Mouse (Mus musculus) forebrain, postnatal 0 days (tissue): ENCODE results near the gene Zfp607b. TPM values are rescaled to one million over a fixed set of nuclear protein-coding genes. Genes with fewer than 3 reads are reported as not detected.
A peak's percentile ranks its signal among the peaks of the same experiment; 100 is the strongest.

Experiments
- ATAC-seq: fragments of 200-750 bp; cut with Nextera tagmentation; 2 replicates; pipeline ENCODE4 v1.8.0; 2017; ENCODE audit warnings: mild to moderate bottlenecking, moderate library complexity
- DNase-seq: peaks from one replicate; pipeline ENCODE4 v3.0.0-alpha.2; 2015
- H3K27ac ChIP-seq: fragments of 300-500 bp; sonication (generic); 2 replicates; pipeline ENCODE4 v1.5.1; 2014; ENCODE audit warnings: low read depth, mild to moderate bottlenecking, antibody characterized with exemption, low read length, moderate library complexity, mixed read lengths
- H3K27me3 ChIP-seq: fragments of 300-500 bp; sonication (generic); 2 replicates; pipeline ENCODE4 v1.6.1; 2014; ENCODE audit warnings: mild to moderate bottlenecking, low read length, mixed read lengths; ENCODE audit not compliant: insufficient read depth
- H3K36me3 ChIP-seq: fragments of 300-500 bp; sonication (generic); 2 replicates; pipeline ENCODE4 v1.6.1; 2014; ENCODE audit warnings: mild to moderate bottlenecking, moderate library complexity; ENCODE audit not compliant: insufficient read depth
- H3K4me1 ChIP-seq: fragments of 300-500 bp; sonication (generic); 2 replicates; pipeline ENCODE4 v1.6.1; 2014; ENCODE audit warnings: antibody characterized with exemption; ENCODE audit not compliant: insufficient read depth
- H3K4me2 ChIP-seq: fragments of 300-500 bp; sonication (generic); 2 replicates; pipeline ENCODE4 v1.6.1; 2014; ENCODE audit warnings: low read depth, mild to moderate bottlenecking, moderate library complexity
- H3K4me3 ChIP-seq: fragments of 300-500 bp; sonication (generic); 2 replicates; pipeline ENCODE4 v1.5.1; 2014; ENCODE audit warnings: low read depth, low read length, mixed read lengths
- H3K9ac ChIP-seq: fragments of 300-500 bp; sonication (generic); 2 replicates; pipeline ENCODE4 v1.6.1; 2014; ENCODE audit warnings: mild to moderate bottlenecking
- H3K9me3 ChIP-seq: fragments of 300-500 bp; sonication (generic); 2 replicates; pipeline ENCODE4 v1.6.1; 2016; ENCODE audit warnings: low read length
- CTCF ChIP-seq: sonication (generic); IDR thresholded peaks from 2 replicates; pipeline ENCODE4 v1.5.1; 2016; ENCODE audit warnings: antibody characterized with exemption, control low read depth, low read depth
- WGBS: fragments of 180-500 bp; shearing (Covaris S2); extraction: QIAGEN DNeasy Blood & Tissue Kit; methylation state at CpG from one replicate; pipeline ENCODE4 v1.1.7; 2014; 5-methylcytosine and 5-hydroxymethylcytosine counted together
- polyA plus RNA-seq: library from polyadenylated mRNA; unstranded; fragments of >200 nt; fragmentation: Nextera tagmentation; extraction: Ambion mirVana; gene quantifications from 2 replicates; pipeline ENCODE4 v1.2.1, GENCODE M21; 2015
- total RNA-seq: library from RNA; depleted of rRNA; stranded (reverse); fragments of >200 nt; gene quantifications from 2 replicates; pipeline ENCODE4 v1.2.3, GENCODE M21; 2014; rRNA removed

The Zfp607b gene
- total and polyA plus RNA-seq, 2 experiments from 2014 or later, result 6.5 to 10.6 TPM

DNA sequence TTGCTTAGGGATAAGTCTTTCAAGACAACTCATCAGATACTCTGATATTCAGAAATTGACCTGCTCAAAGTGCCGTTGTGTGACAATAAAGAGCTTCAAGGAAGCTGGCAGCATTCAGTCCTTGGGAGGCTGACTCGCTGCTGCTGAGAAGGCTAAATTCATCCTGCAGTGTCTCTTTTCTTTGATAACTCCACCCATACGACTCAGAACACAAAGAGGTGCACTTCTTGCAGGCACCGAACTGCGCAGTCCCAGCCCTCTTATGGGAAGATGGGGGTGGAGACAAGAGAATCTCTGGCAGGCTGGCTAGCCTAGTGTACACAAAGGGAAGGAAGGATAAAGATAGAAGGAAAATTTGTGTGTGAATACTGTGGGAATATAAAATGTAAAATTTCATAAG, 46.3 kb downstream of the Zfp607b start:
- Histone ChIP-seq H3K36me3 (peaks cover 22% of the 10 kb centered on the region), H3K27me3 (no peaks in the 10 kb centered on the region), H3K9ac (peak overlapping the region; percentile 33; the same call in 1 of the 2 replicates), H3K9me3 (no peaks in the 10 kb centered on the region), H3K4me3 (no peak overlapping the region; the same call in 1 of the 2 replicates), H3K27ac (peak overlapping the region; percentile 80), H3K4me1 (peaks cover 30% of the 10 kb centered on the region), H3K4me2 (peak overlapping the region; percentile 38)
- DNase-seq, result peak; percentile 52
- peak; percentile 44; the same call in 1 of the 2 replicates for ATAC-seq
- no peak for TF ChIP-seq CTCF
- WGBS, result 12% methylated on average over 5 of the region's 5 CpGs

Other genes with a start within 250 kb of the Zfp607b start
- 18.8 and 22.3 TPM in 2 replicates for gene Sptbn4, start 241.7 kb upstream of the Zfp607b start, total RNA-seq
- gene Sptbn4, start 241.7 kb upstream of the Zfp607b start, polyA plus RNA-seq, result 2.5 and 3.8 TPM in 2 replicates
- 11.6 and 14.3 TPM in 2 replicates for gene Blvrb, start 241.4 kb upstream of the Zfp607b start, total RNA-seq
- gene Blvrb, start 241.4 kb upstream of the Zfp607b start, polyA plus RNA-seq, result 16.3 and 18.9 TPM in 2 replicates
- 1.8 and 5.5 TPM in 2 replicates for gene Sertad3, start 215.6 kb upstream of the Zfp607b start, total RNA-seq
- gene Sertad3, start 215.6 kb upstream of the Zfp607b start, polyA plus RNA-seq, result 4.3 and 4.9 TPM in 2 replicates
- gene Sertad1, start 202.4 kb upstream of the Zfp607b start, total RNA-seq, result 5.2 and 6.3 TPM in 2 replicates
- gene Sertad1, start 202.4 kb upstream of the Zfp607b start, polyA plus RNA-seq, result 6.3 and 7.4 TPM in 2 replicates
- 1.9 and 2.4 TPM in 2 replicates for gene Prx, start 190.0 kb upstream of the Zfp607b start, total RNA-seq
- 1.1 and 1.4 TPM in 2 replicates for gene Prx, start 190.0 kb upstream of the Zfp607b start, polyA plus RNA-seq
- 0.38 and 0.95 TPM in 2 replicates for gene Hipk4, start 166.1 kb upstream of the Zfp607b start, total RNA-seq
- gene Hipk4, start 166.1 kb upstream of the Zfp607b start, polyA plus RNA-seq, result 0.27 and 0.49 TPM in 2 replicates
- gene Pld3, start 136.1 kb upstream of the Zfp607b start, total RNA-seq, result 144 and 219 TPM in 2 replicates
- gene Pld3, start 136.1 kb upstream of the Zfp607b start, polyA plus RNA-seq, result 205 and 246 TPM in 2 replicates
- gene 2310022A10Rik, start 136.1 kb upstream of the Zfp607b start, total RNA-seq, result 7.5 and 8.7 TPM in 2 replicates
- 26.3 and 28.1 TPM in 2 replicates for gene 2310022A10Rik, start 136.1 kb upstream of the Zfp607b start, polyA plus RNA-seq
- 61.1 and 64.2 TPM in 2 replicates for gene Akt2, start 97.8 kb upstream of the Zfp607b start, total RNA-seq
- gene Akt2, start 97.8 kb upstream of the Zfp607b start, polyA plus RNA-seq, result 53.7 and 53.9 TPM in 2 replicates
- gene Ttc9b, start 35.4 kb upstream of the Zfp607b start, total RNA-seq, result 95.8 and 111 TPM in 2 replicates
- gene Ttc9b, start 35.4 kb upstream of the Zfp607b start, polyA plus RNA-seq, result 116 and 118 TPM in 2 replicates
- 117 and 126 TPM in 2 replicates for gene Map3k10, start 14.7 kb upstream of the Zfp607b start, total RNA-seq
- 20.8 and 22.5 TPM in 2 replicates for gene Map3k10, start 14.7 kb upstream of the Zfp607b start, polyA plus RNA-seq
- 41.3 and 46.0 TPM in 2 replicates for gene Zfp60, start 42.0 kb downstream of the Zfp607b start, total RNA-seq
- 24.3 and 44.3 TPM in 2 replicates for gene Zfp60, start 42.0 kb downstream of the Zfp607b start, polyA plus RNA-seq
- 4.6 and 9.5 TPM in 2 replicates for gene Zfp626, start 117.9 kb downstream of the Zfp607b start, total RNA-seq
- 0.84 and 1.1 TPM in 2 replicates for gene Zfp626, start 117.9 kb downstream of the Zfp607b start, polyA plus RNA-seq
- gene Zfp59, start 149.3 kb downstream of the Zfp607b start, total RNA-seq, result 10.7 and 11.6 TPM in 2 replicates
- 3.5 and 5.2 TPM in 2 replicates for gene Zfp59, start 149.3 kb downstream of the Zfp607b start, polyA plus RNA-seq
- gene Zfp607a, start 168.2 kb downstream of the Zfp607b start, total RNA-seq, result 2.5 and 2.8 TPM in 2 replicates
- gene Zfp607a, start 168.2 kb downstream of the Zfp607b start, polyA plus RNA-seq, result 0.54 and 0.68 TPM in 2 replicates
- 15.3 and 19.7 TPM in 2 replicates for gene Zfp974, start 240.1 kb downstream of the Zfp607b start, total RNA-seq
- gene Zfp974, start 240.1 kb downstream of the Zfp607b start, polyA plus RNA-seq, result 3.2 and 5.5 TPM in 2 replicates